Mouse (Mus musculus): ENCODE results near the gene Gfra4.

Gfra4 gene

GRCm38 (mm10) chr2:131042988-131043387 is at the start of gene Gfra4:
Gene Gfra4, minus strand, starts transcription at chr2:131043088.
- no peak for DNase-seq (ENCODE audit: low read depth, low spot score)

DNA sequence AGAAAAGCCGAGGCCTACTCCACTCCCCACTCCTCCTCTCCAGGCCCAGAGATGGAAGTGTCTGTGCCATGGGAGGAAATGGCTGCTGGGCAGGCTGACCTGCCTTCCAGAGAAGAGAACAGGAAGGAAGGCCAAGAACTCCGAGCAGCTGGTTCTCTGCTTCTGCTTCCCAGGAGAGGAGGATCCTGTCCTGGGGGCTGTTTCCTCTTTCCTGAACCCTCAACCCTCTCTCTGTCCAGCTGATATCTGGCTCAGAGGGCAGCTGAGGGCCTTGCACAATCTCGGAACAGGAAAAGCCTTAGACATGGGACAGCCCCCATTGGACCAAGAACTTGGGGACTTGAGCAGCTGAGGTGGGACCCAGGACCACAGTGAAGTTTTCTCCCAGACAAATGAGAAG is 48.0 kb upstream of the Gfra4 start:
- DNase-seq (ENCODE audit: low read depth, low spot score) = no peak

DNA sequence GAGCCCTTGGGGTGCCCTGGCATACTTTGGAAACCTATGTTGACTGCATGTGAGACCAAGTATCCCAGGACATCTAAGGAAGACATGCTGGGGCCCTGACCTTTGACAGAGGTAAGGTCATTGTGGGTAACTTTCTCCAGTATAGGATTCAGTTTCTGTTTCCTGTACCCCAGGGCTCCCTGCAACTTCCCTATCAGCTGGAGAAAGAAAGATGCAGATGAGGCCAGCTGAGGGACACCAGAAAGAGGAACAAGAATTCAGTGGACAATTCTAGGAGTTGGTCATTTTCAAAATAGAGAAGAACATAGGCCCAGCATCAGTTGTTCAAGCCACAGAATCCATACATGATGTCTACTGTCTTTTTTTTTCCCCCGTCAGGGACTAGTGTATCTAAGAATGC is 46.7 kb upstream of the Gfra4 start:
- DNase-seq (ENCODE audit: low read depth, low spot score) = no peak

- no peak for DNase-seq (ENCODE audit: low read depth, low spot score)
Measured at GRCm38 (mm10) chr2:131088581-131088980, 45.7 kb upstream of the Gfra4 start.

DNA sequence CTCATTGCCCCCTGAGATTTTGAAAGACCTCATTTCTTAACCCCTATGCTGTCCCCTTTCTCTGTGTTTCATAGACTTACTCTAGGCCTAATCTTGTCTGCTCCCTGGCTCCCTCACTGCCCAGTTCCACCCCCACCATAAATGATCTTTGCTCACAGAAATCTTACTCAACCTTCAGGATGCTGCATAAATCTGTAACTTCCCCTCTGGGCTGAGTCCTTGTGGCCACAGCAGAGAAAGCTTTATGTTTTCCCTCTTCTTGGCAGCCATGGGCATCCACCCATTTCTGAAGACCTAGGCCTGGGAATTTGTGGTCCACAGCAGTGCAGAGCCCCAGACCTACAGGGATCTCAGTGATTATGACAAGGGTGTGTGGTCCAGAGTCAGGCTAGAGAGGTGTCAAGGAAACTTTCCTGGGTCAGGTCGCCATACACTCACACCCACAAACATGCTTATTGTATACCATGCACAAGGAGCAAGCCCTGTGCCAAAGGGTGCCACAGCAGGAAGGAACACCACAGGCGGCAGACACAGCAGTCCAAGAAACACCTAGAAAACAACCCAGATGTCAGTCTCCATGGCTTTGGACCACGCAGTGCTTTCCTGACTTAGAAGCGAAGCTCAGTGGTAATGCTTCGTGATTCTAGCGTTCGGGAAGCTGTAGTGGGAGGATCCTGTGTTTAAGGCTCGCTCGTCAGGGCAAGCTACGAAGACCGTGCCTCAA is 43.9 kb upstream of the Gfra4 start, which contains the start of gene Siglec1:
Gene Siglec1 (minus strand): TSS at position 99 of the 724 bp plus-strand sequence.
- no peak for DNase-seq (ENCODE audit: low read depth, low spot score)

DNA sequence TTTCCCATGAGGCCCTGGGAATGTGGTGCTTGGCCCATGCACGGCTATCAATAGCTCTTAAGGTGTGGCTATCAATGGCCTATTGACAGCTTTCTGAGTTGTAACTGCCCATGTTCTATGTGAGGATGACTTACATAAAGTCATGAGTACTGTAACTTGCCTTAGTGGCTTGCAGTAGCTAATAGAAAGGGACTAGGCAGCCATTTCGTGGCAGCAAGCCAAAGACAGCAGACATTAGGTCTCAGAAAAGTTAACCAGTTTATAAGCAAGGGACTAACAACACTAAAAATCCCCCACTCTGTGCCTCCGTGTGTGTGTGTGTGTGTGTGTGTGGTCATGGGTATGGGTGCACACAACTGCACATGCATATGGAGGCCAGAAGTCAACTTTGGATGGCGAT is 41.3 kb upstream of the Gfra4 start:
- no peak for DNase-seq (ENCODE audit: low read depth, low spot score)

GRCm38 (mm10) chr2:131080507-131080906 is 37.6 kb upstream of the Gfra4 start:
- no peak for DNase-seq (ENCODE audit: low read depth, low spot score)

DNA sequence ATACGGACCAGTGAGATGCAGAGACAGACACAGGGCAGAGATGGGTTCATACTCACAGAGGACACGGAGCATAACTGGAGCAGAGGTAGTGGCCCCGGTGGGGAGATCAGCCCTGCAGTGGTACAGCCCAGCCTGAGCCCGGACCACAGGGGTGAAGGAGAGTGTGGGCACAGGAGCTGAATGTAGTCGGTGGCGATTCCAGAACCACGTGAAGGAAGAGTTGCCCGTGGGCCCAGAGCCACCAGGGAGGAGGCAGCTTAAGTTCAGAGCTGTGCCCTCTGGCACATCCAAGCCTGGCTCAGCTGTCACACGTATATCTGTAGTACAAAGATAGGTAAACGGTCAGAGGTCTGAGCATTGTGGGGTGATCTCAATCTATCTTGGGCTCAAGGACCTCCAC is 29.6 kb upstream of the Gfra4 start:
- no peak for DNase-seq (ENCODE audit: low read depth, low spot score)

- DNase-seq (ENCODE audit: low read depth, low spot score) = no peak
Measured at GRCm38 (mm10) chr2:131067481-131067880, 24.6 kb upstream of the Gfra4 start.

- DNase-seq (ENCODE audit: low read depth, low spot score) = no peak
Measured at GRCm38 (mm10) chr2:131066342-131066741, 23.5 kb upstream of the Gfra4 start.

DNA sequence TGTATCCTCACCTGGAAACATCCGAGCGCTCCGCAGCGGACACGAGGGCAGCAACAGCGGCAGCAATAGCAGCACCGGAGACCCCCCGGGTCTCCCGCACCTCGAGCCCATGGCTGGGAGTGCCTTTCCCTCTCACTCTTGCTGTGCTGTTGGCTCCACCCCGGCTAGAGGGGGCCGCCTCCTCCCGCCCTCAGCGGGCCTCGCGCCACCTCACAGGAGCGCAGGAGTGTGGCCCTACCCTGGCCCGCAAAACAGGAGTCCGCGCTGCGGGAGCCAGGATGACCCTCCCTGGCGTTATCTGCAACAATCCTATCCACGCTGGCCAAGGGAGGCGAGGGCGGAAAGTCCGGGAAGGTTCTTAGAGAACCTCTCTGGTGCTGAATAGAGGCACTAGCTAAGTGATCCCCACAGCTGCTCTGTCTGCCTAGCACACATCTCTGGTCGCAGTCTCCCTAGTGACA is 20.5 kb upstream of the Gfra4 start, which contains the start of gene Adam33:
Gene Adam33 (minus strand): TSS at position 411 of the 461 bp plus-strand sequence.
- peak; percentile 46 for DNase-seq (ENCODE audit: low read depth, low spot score)

DNA sequence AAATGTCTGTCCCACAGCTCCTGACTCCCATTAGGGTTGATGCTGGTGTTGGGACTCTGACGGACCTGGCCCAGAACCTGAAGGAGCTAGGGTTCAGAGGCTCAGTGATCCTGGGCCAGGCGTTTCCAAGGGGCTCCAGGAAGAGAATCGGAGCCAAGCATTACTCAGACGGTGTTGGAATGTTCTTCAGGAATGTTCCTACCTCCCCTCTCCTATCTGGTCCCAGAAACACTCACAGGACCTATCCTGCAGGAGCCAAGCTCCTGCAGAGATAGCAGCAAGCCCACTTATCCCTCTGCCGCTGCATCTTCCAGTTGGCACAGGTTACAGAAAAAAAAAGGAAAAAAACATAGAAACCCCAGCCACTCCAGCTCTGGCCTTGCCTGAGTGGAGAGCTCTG is 18.7 kb upstream of the Gfra4 start:
- DNase-seq (ENCODE audit: low read depth, low spot score) = no peak

DNA sequence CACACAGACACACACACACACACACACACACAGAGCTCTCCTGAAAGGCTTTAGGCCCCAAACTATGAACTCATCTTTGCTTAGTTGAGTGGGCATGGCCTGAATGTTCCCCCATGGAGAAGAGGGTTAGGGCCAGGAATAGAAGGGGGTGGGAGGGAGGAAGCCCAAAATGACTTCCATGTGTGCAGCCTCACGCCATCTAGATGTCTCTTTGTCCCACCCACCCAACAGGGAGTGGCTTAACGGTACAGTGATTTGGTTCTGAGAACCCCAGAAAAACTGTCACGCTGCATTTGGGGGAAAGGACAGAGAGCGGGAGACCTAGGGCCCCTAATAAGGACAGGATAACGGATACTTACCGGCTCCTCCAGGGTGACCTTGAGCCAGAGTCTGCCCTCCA is 17.9 kb upstream of the Gfra4 start:
- DNase-seq (ENCODE audit: low read depth, low spot score) = no peak

GRCm38 (mm10) chr2:131059781-131060540 is 17.1 kb upstream of the Gfra4 start:
- DNase-seq (ENCODE audit: low read depth, low spot score) = no peak

- DNase-seq (ENCODE audit: low read depth, low spot score) = no peak
Measured at GRCm38 (mm10) chr2:131059377-131059776, 16.5 kb upstream of the Gfra4 start.

DNA sequence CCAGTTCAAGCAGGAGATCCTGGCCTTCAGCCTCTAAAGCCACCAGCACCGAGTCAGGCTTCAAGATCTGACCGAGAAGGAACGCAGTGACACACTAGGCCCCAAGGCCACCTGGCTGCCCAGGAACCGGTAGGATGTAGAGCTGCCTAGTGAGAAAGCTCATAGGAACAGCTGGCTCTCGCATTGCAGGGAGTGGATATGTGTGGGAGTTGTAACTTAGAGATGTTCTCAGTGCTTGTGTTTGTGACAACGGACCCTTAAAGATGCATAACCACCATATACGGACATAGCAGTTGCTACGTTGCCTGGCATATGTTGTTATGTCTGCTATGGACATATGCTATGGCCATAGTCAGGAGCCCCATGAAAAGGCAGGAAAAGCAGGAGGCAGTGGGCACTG is 15.8 kb upstream of the Gfra4 start:
- no peak for DNase-seq (ENCODE audit: low read depth, low spot score)

- DNase-seq (ENCODE audit: low read depth, low spot score) = peak; percentile 84
Measured at GRCm38 (mm10) chr2:131056191-131056590, 13.3 kb upstream of the Gfra4 start.

- DNase-seq (ENCODE audit: low read depth, low spot score) = peak; percentile 92
Measured at GRCm38 (mm10) chr2:131055631-131056030, 12.7 kb upstream of the Gfra4 start.

DNA sequence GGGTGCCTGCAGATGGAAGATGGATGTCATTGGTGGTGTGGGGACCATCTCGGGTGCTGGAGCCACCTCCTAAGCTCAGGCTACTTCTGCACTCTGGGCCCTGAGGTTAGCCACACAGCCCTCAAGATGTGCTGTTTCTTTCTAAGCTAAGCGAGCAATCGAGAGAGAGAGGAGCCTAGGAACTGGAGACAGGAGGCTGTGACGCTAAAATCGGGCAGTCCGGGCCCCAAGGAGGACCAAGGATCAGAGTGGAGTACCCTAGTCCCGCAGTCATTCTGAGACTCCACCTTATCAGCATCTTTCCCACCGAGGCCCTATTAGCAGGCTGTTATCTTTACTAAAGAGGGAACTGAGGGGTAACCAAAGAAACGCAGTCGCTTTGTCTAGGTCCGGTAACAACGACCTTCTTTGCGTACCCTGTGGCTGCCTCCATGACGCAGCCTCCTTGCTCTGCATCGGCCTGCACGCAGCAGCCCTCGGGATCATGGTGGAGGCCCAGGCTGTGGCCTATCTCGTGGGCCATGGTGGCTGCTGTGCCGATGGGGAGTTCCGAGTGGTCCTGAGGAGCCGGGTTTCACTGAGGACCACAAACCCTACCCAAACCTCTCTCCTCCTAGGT is 11.9 kb upstream of the Gfra4 start:
- peak; percentile 26 for DNase-seq (ENCODE audit: low read depth, low spot score)

- peak; percentile 66 for DNase-seq (ENCODE audit: low read depth, low spot score)
Measured at GRCm38 (mm10) chr2:131053851-131054645, 11.2 kb upstream of the Gfra4 start.

DNA sequence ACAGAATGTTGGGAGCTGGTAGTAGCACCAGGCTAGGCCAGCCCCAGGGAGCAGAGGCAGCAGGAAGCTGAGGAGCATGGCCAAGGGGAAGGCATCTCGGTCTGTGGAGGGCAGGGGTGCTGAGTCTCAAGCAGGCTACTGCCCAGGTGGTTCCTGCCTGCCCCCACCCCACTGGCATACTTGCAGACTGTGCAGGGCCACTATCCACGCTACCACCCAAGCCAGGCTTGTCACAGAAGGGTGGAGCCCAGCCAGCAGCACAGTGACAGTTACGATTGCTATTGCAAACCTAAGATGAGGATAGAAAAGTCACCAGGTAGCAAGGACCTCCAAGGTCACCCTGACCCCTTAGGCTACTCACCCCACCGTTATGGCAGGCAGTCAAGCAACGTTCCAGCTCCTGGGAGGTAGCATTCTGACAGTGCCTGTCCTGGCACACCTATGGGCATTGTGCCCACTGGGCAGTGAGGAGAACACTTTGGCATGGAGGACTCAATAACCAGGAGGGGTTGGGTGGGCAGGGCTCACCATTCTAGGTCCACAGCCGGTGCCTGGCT is 10.1 kb upstream of the Gfra4 start:
- no peak for DNase-seq (ENCODE audit: low read depth, low spot score)

Measured in ZHBTc4 (cell line).